Mouse (Mus musculus) testis, adult 2 months (tissue): ENCODE measurements around the gene Kcnk15. TPM values are rescaled to one million over a fixed set of nuclear protein-coding genes. Genes with fewer than 3 reads are reported as not detected.

Source experiments
- H3K27ac ChIP-seq: fragments of 200-500 bp; 2 replicates; pipeline ENCODE4 v1.5.1; 2012; ENCODE audit warnings: low read depth, low read length; ENCODE audit not compliant: control insufficient read depth, insufficient read depth
- H3K27me3 ChIP-seq: fragments of 200-500 bp; 2 replicates; pipeline ENCODE4 v1.6.1; 2012; ENCODE audit warnings: mild to moderate bottlenecking, low read length, moderate library complexity; ENCODE audit not compliant: control insufficient read depth, insufficient read depth
- H3K36me3 ChIP-seq: fragments of 200-500 bp; 2 replicates; pipeline ENCODE4 v1.6.1; 2012; ENCODE audit warnings: mild to moderate bottlenecking, low read length; ENCODE audit not compliant: control insufficient read depth, insufficient read depth
- H3K4me1 ChIP-seq: fragments of 200-500 bp; 2 replicates; pipeline ENCODE4 v1.6.1; 2012; ENCODE audit warnings: low read length; ENCODE audit not compliant: control insufficient read depth, insufficient read depth
- H3K4me3 ChIP-seq: fragments of 200-500 bp; 2 replicates; pipeline ENCODE4 v1.5.1; 2012; ENCODE audit warnings: low read depth, mild to moderate bottlenecking, low read length, moderate library complexity, mixed read lengths; ENCODE audit not compliant: control insufficient read depth
- CTCF ChIP-seq: fragments of 200-500 bp; IDR thresholded peaks from 2 replicates; pipeline ENCODE4 v1.5.1; 2012; ENCODE audit warnings: low read depth, mild to moderate bottlenecking, inconsistent platforms, low read length, moderate library complexity; ENCODE audit not compliant: control insufficient read depth, insufficient read depth, insufficient replicate concordance
- POLR2A ChIP-seq: fragments of 200-500 bp; IDR thresholded peaks from 2 replicates; pipeline ENCODE4 v1.6.1; 2012; ENCODE audit warnings: low read depth, mild to moderate bottlenecking, inconsistent platforms, low read length, moderate library complexity; ENCODE audit not compliant: control insufficient read depth
- polyA plus RNA-seq: library from polyadenylated mRNA; depleted of rRNA; stranded (reverse); fragments of >200 nt; gene quantifications from 2 replicates; pipeline ENCODE4 v1.2.3, GENCODE M21; 2012

The Kcnk15 gene
- polyA plus RNA-seq, 1 experiment, result not detected

GRCm38 (mm10) chr2:163876830-163877498, 23.5 kb downstream of the Kcnk15 start:
- H3K27ac ChIP-seq, result no peak overlapping the region
- H3K4me1 ChIP-seq, result no peaks in the 10 kb centered on the region
- H3K27me3 ChIP-seq, result no peaks in the 10 kb centered on the region
- TF ChIP-seq POLR2A (no peak), CTCF (no peak)
- H3K36me3 ChIP-seq, result no peaks in the 10 kb centered on the region
- no peak overlapping the region for H3K4me3 ChIP-seq

GRCm38 (mm10) chr2:163880891-163881290, 27.4 kb downstream of the Kcnk15 start:
- TF ChIP-seq POLR2A (no peak), CTCF (no peak)
- Histone ChIP-seq H3K4me3 (no peak overlapping the region), H3K27me3 (no peaks in the 10 kb centered on the region), H3K36me3 (no peaks in the 10 kb centered on the region), H3K4me1 (no peaks in the 10 kb centered on the region), H3K27ac (no peak overlapping the region)

DNA sequence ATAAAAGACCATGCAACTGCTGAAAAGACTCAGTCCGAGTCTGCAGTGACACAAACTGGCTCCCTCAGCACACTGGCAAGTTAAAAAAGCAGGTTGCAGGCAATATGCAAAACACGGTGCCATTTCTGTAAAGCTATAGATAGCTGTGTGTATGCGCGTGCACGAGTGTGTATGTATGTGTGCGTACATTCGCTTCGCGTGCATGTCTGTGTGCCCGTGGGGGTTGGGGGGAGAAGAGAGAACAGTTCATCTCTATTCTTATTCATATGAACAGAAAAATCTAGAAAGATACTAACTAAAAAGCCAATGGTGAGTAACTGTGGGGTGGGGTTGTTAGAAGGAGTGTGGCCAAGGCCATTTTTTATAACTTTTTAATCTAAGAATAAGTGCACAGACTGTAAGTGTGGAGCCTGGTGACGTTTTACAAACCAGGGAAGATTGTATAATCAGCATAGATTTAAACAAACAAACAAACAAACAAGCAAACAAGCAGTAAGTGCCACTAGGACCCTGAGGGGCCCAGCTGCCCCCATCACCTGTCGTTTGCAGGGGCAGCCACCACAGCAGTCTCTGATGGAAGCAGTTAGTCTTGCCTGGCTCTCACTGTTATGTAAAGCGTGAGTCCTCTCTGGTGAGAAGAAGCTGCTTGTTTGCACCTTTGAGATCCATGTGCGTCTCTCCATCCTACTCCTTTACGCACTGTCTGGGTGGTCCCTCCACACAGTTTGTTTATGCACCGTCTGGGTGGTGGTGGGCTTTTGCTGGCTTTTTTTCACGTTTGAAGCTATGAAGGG, 29.6 kb downstream of the Kcnk15 start:
- no peak overlapping the region for H3K27ac ChIP-seq
- no peaks in the 10 kb centered on the region for H3K27me3 ChIP-seq
- H3K4me1 ChIP-seq, result no peaks in the 10 kb centered on the region
- H3K36me3 ChIP-seq, result no peaks in the 10 kb centered on the region
- TF ChIP-seq POLR2A (no peak), CTCF (no peak)
- H3K4me3 ChIP-seq, result no peak overlapping the region

GRCm38 (mm10) chr2:163889411-163889810, 36.0 kb downstream of the Kcnk15 start:
- H3K27ac ChIP-seq, result no peak overlapping the region
- H3K36me3 ChIP-seq, result no peaks in the 10 kb centered on the region
- H3K27me3 ChIP-seq, result no peaks in the 10 kb centered on the region
- H3K4me3 ChIP-seq, result no peak overlapping the region
- TF ChIP-seq POLR2A, result no peak
- TF ChIP-seq CTCF, result no peak
- no peaks in the 10 kb centered on the region for H3K4me1 ChIP-seq

DNA sequence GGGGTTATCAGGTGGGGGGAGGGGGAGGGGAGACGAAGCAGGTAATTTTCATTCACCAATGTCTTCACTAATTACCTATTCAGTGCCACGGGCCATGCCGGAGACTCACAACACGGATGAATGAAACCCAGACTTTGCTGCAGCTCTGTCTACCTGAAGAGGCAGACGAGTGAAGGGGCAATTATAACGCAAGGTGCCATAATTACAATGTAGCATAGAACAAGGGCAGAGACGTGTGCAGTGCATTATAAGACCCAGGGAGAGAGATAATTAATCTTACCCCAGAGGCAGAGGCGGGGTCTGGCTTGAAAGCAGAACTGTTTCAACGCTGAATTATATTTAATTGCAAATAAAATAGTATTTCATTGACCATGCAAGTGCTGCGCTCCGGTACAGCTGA, 37.1 kb downstream of the Kcnk15 start:
- Histone ChIP-seq H3K27me3 (no peaks in the 10 kb centered on the region), H3K27ac (no peak overlapping the region), H3K4me3 (no peak overlapping the region), H3K36me3 (no peaks in the 10 kb centered on the region), H3K4me1 (no peaks in the 10 kb centered on the region)
- no peak for TF ChIP-seq POLR2A

DNA sequence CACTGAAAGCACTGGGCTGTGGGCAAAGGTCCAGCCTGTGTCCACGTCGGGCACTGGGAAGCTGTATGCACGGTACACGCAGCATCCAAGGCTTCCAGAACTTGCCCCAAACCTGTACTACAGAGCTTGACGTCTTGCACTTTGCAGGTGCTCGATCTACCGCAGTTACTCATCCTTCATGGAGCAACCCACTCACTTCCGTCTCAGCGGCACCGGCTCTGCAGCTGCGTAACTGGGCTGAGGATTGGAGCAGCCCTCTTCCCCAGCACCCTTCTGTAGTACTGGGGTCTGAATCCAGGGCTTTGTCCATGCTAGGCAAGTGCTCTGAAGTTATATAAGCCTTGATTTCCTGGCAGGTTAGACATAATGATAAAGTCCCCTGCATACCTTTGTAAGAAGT, 37.8 kb downstream of the Kcnk15 start:
- no peaks in the 10 kb centered on the region for H3K36me3 ChIP-seq
- no peak overlapping the region for H3K27ac ChIP-seq
- H3K4me1 ChIP-seq, result no peaks in the 10 kb centered on the region
- no peak for TF ChIP-seq CTCF
- no peak for TF ChIP-seq POLR2A
- H3K4me3 ChIP-seq, result no peak overlapping the region
- H3K27me3 ChIP-seq, result no peaks in the 10 kb centered on the region

- Histone ChIP-seq H3K36me3 (no peaks in the 10 kb centered on the region), H3K27me3 (no peaks in the 10 kb centered on the region), H3K4me1 (no peaks in the 10 kb centered on the region), H3K27ac (no peak overlapping the region), H3K4me3 (no peak overlapping the region)
- TF ChIP-seq CTCF, result no peak
- no peak for TF ChIP-seq POLR2A
Measured at GRCm38 (mm10) chr2:163893446-163894370, 40.3 kb downstream of the Kcnk15 start.
